Mouse (Mus musculus) MEL (cell line): Measurements from ENCODE around the gene Gm17727. TPM values are rescaled to one million over a fixed set of nuclear protein-coding genes. Genes with fewer than 3 reads are reported as not detected.

Experiments used
- DNase-seq: peaks from one replicate; pipeline ENCODE4 v3.0.0; 2011; ENCODE audit warnings: low read depth, low spot score
- H3K27ac ChIP-seq: 2 replicates; pipeline ENCODE4 v1.5.1; 2012; ENCODE audit warnings: low read depth, mild to moderate bottlenecking, control low read depth, low read length, moderate library complexity; ENCODE audit not compliant: control insufficient read depth
- H3K27me3 ChIP-seq, 2 experiments: fragments of 150-350 bp in 1 of 2; sonication (generic) in 1 of 2; 2 replicates each; pipeline ENCODE4 v1.6.1; 2012; ENCODE audit warnings: low read length in 2 of 2, mild to moderate bottlenecking in 2 of 2, improper control_type of control experiment in 1 of 2, moderate library complexity in 1 of 2; ENCODE audit not compliant: insufficient read depth in 2 of 2, control insufficient read depth in 1 of 2
- H3K36me3 ChIP-seq, 2 experiments: 2 replicates each; pipeline ENCODE4 v1.6.1; 2012 to 2014; ENCODE audit warnings: low read length in 2 of 2, improper control_type of control experiment in 1 of 2, inconsistent platforms in 1 of 2, mild to moderate bottlenecking in 1 of 2; ENCODE audit not compliant: insufficient read depth in 2 of 2, control insufficient read depth in 1 of 2
- H3K4me1 ChIP-seq, 2 experiments: fragments of 150-350 bp in 1 of 2; sonication (generic) in 1 of 2; 2 replicates each; pipeline ENCODE4 v1.6.1; 2012; ENCODE audit warnings: low read length in 2 of 2, improper control_type of control experiment in 1 of 2, mild to moderate bottlenecking in 1 of 2; ENCODE audit not compliant: insufficient read depth in 2 of 2, control insufficient read depth in 1 of 2
- H3K4me3 ChIP-seq, 2 experiments: fragments of 150-350 bp in 1 of 2; sonication (generic) in 1 of 2; 2 replicates each; pipeline ENCODE4 v1.5.1; 2012; ENCODE audit warnings: low read depth in 2 of 2, low read length in 2 of 2, mild to moderate bottlenecking in 2 of 2, moderate library complexity in 2 of 2, control low read depth in 1 of 2, improper control_type of control experiment in 1 of 2; ENCODE audit not compliant: control insufficient read depth in 1 of 2, insufficient read depth in 1 of 2
- H3K79me2 ChIP-seq: 2 replicates; pipeline ENCODE4 v1.6.1; 2012; ENCODE audit warnings: mild to moderate bottlenecking, low read length, moderate library complexity; ENCODE audit not compliant: control insufficient read depth, poor library complexity, insufficient read depth
- H3K9ac ChIP-seq: 2 replicates; pipeline ENCODE4 v1.6.1; 2012; ENCODE audit warnings: low read depth, mild to moderate bottlenecking, control low read depth, low read length, moderate library complexity; ENCODE audit not compliant: control insufficient read depth, poor library complexity, severe bottlenecking
- H3K9me3 ChIP-seq: fragments of 150-350 bp; sonication (generic); replicated peaks from 2 replicates; pipeline ENCODE4 v1.6.1; 2012; ENCODE audit warnings: mild to moderate bottlenecking, low read length, improper control_type of control experiment, moderate library complexity; ENCODE audit not compliant: insufficient read depth
- BHLHE40 ChIP-seq: IDR thresholded peaks from 2 replicates; pipeline ENCODE4 v1.6.1; 2012; ENCODE audit warnings: low read depth, mild to moderate bottlenecking, inconsistent platforms, low read length, improper control_type of control experiment, borderline replicate concordance
- CTCF ChIP-seq, 3 experiments: IDR thresholded peaks in 2 of 3; conservative IDR thresholded peaks in 1 of 3; 2 replicates each; pipeline ENCODE4 v1.5.1; 2011 to 2012; ENCODE audit warnings: low read length in 3 of 3, low read depth in 2 of 3, mild to moderate bottlenecking in 2 of 3, improper control_type of control experiment in 1 of 3, inconsistent platforms in 1 of 3, mixed read lengths in 1 of 3, moderate library complexity in 1 of 3; ENCODE audit not compliant: control insufficient read depth in 1 of 3, insufficient read depth in 1 of 3, poor library complexity in 1 of 3, severe bottlenecking in 1 of 3
- ELF1 ChIP-seq: IDR thresholded peaks from 2 replicates; pipeline ENCODE4 v1.6.1; 2014; ENCODE audit warnings: low read depth, mild to moderate bottlenecking, inconsistent platforms, low read length, improper control_type of control experiment, moderate library complexity
- GATA1 ChIP-seq: IDR thresholded peaks from 2 replicates; pipeline ENCODE4 v1.6.1; 2011; ENCODE audit warnings: low read depth, low read length, improper control_type of control experiment
- HCFC1 ChIP-seq: IDR thresholded peaks from 2 replicates; pipeline ENCODE4 v1.6.1; 2012; ENCODE audit warnings: low read depth, mild to moderate bottlenecking, inconsistent platforms, low read length, improper control_type of control experiment, moderate library complexity
- JUND ChIP-seq: IDR thresholded peaks from 2 replicates; pipeline ENCODE4 v1.6.1; 2011; ENCODE audit warnings: low read depth, mild to moderate bottlenecking, improper control_type of control experiment, low read length
- KAT2A ChIP-seq: conservative IDR thresholded peaks from 2 replicates; pipeline ENCODE4 v1.6.1; 2012; ENCODE audit warnings: low read depth, low read length, improper control_type of control experiment, inconsistent platforms
- MYC ChIP-seq: IDR thresholded peaks from 2 replicates; pipeline ENCODE4 v1.6.1; 2011; ENCODE audit warnings: low read depth, mild to moderate bottlenecking, low read length, improper control_type of control experiment, moderate library complexity
- POLR2A ChIP-seq, 2 experiments: IDR thresholded peaks; 2 replicates each; pipeline ENCODE4 v1.6.1; 2011 to 2012; ENCODE audit warnings: low read length in 2 of 2, mild to moderate bottlenecking in 2 of 2, control low read depth in 1 of 2, improper control_type of control experiment in 1 of 2, low read depth in 1 of 2, moderate library complexity in 1 of 2; ENCODE audit not compliant: control insufficient read depth in 1 of 2, insufficient read depth in 1 of 2, poor library complexity in 1 of 2
- POLR2AphosphoS5 ChIP-seq: IDR thresholded peaks from 2 replicates; pipeline ENCODE4 v1.6.1; 2012; ENCODE audit warnings: low read depth, borderline replicate concordance, mild to moderate bottlenecking, inconsistent platforms, low read length, moderate library complexity, mixed read lengths
- SIN3A ChIP-seq: IDR thresholded peaks from 2 replicates; pipeline ENCODE4 v1.6.1; 2012; ENCODE audit warnings: low read length, improper control_type of control experiment, inconsistent platforms
- SMC3 ChIP-seq: IDR thresholded peaks from 2 replicates; pipeline ENCODE4 v1.6.1; 2011; ENCODE audit warnings: low read depth, low read length, improper control_type of control experiment
- TAL1 ChIP-seq: IDR thresholded peaks from 2 replicates; pipeline ENCODE4 v1.6.1; 2012; ENCODE audit warnings: mild to moderate bottlenecking, inconsistent platforms, low read length, moderate library complexity, mixed read lengths
- TCF12 ChIP-seq: IDR thresholded peaks from 2 replicates; pipeline ENCODE4 v1.6.1; 2014; ENCODE audit warnings: low read depth, mild to moderate bottlenecking, inconsistent platforms, low read length, improper control_type of control experiment, moderate library complexity
- USF1 ChIP-seq: IDR thresholded peaks from 2 replicates; pipeline ENCODE4 v1.6.1; 2014; ENCODE audit warnings: low read depth, mild to moderate bottlenecking, inconsistent platforms, low read length, improper control_type of control experiment, moderate library complexity
- polyA plus RNA-seq, 2 experiments: library from polyadenylated mRNA; stranded (reverse) in 1 of 2; unstranded in 1 of 2; fragments of >175 nt in 1 of 2; fragments of >200 nt in 1 of 2; gene quantifications; 2 replicates each; pipeline versions ENCODE4 v1.2.1 to v1.2.4; 2012; ENCODE audit warnings: low replicate concordance in 2 of 2, low read depth in 1 of 2; ENCODE audit not compliant: insufficient read length in 2 of 2, insufficient read depth in 1 of 2, missing spikeins in 1 of 2
- total RNA-seq: library from RNA; depleted of rRNA; stranded (reverse); fragments of 300-350 nt; gene quantifications from 2 replicates; pipeline ENCODE4 v1.2.3, GENCODE M21; 2012

Gm17727 gene
- total and polyA plus RNA-seq, 3 experiments: not detected

DNA sequence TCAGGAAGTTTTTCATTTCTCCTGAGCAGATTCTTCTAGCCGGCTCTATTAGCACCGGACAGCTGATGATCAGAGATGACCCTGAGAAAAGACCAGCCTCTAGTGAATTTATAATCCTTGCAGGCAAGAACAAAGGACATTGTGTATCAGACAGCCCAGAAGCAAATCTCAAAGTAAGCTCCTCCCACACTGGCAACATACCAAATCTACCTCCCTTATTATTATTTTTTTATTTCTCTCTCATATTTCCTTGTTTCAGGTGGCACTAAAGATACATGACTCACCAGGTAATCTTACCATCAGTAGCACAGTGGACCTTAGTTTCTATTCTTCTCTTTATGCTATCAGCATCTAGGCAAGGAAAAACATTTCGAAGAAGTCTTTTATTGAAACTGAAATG lies 12.1 kb upstream of the Gm17727 start, which contains the start of the genes Gm27235 and D730048I06Rik:
TSS of gene Gm27235 (minus strand) at position 101 of the 400 bp plus-strand sequence.
TSS of gene D730048I06Rik (minus strand) at position 112 of the 400 bp plus-strand sequence.
- Histone ChIP-seq H3K79me2 (no peaks in the 10 kb centered on the region), H3K4me3 (no peak within 1 kb of the TSS), H3K9me3 (no peaks in the 10 kb centered on the region), H3K27ac (no peak within 1 kb of the TSS), H3K4me1 (no peaks in the 10 kb centered on the region), H3K9ac (no peak within 1 kb of the TSS), H3K36me3 (no peaks in the 10 kb centered on the region), H3K27me3 (no peaks in the 10 kb centered on the region)
- TF ChIP-seq TAL1: no peak
- TF ChIP-seq MYC: no peak
- TF ChIP-seq USF1: no peak
- TF ChIP-seq BHLHE40: no peak
- TF ChIP-seq GATA1: no peak
- no peak for TF ChIP-seq CTCF (IDR thresholded peaks at IDR 0.05 in 2 of 3, conservative IDR thresholded peaks at IDR 0.05 in 1 of 3; ENCODE audit: control insufficient read depth in 1 of 3, insufficient read depth in 1 of 3, low read depth in 2 of 3, low read length in 3 of 3, poor library complexity in 1 of 3, severe bottlenecking in 1 of 3)
- no peak for TF ChIP-seq SMC3
- no peak for TF ChIP-seq POLR2A (IDR thresholded peaks at IDR 0.05; ENCODE audit: control insufficient read depth in 1 of 2, insufficient read depth in 1 of 2, low read depth in 1 of 2, low read length in 2 of 2, poor library complexity in 1 of 2)
- no peak for TF ChIP-seq ELF1
- TF ChIP-seq JUND: no peak
- no peak for DNase-seq

DNA sequence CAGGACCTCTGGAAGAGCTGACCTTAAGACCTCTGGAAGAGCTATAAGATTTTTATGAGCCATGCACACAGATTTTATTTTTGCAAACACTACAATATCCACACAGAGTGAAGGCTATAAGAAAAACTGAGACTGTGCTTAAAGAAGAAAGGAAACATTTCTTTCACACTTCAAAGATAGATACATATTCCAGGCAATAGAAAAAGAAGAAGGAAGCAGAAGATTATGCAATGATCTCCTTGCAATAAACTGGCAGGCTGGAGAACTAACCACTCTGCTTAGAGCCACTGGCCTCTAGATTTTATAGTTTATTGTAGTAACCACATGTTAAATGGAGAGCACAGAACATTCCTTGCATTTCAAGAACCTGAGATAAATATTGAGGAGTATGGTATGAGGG lies 21.1 kb downstream of the Gm17727 start:
- TF ChIP-seq TAL1 (no peak), MYC (no peak), CTCF (IDR thresholded peaks at IDR 0.05 in 2 of 3, conservative IDR thresholded peaks at IDR 0.05 in 1 of 3; ENCODE audit: control insufficient read depth in 1 of 3, insufficient read depth in 1 of 3, low read depth in 2 of 3, low read length in 3 of 3, poor library complexity in 1 of 3, severe bottlenecking in 1 of 3) (no peak), SIN3A (no peak), HCFC1 (no peak), KAT2A (no peak), POLR2A (IDR thresholded peaks at IDR 0.05; ENCODE audit: control insufficient read depth in 1 of 2, insufficient read depth in 1 of 2, low read depth in 1 of 2, low read length in 2 of 2, poor library complexity in 1 of 2) (no peak), USF1 (no peak), ELF1 (no peak), TCF12 (no peak), POLR2AphosphoS5 (no peak)
- H3K79me2 ChIP-seq: no peaks in the 10 kb centered on the region
- no peaks in the 10 kb centered on the region for H3K27me3 ChIP-seq
- H3K36me3 ChIP-seq: no peaks in the 10 kb centered on the region
- H3K4me3 ChIP-seq: no peak overlapping the region
- no peak overlapping the region for H3K27ac ChIP-seq
- no peak for DNase-seq
- no peaks in the 10 kb centered on the region for H3K9me3 ChIP-seq
- H3K4me1 ChIP-seq: no peaks in the 10 kb centered on the region
- H3K9ac ChIP-seq: no peak overlapping the region
